Mouse (Mus musculus) thymus, postnatal 10 days (tissue): ENCODE results near the gene Pir.
A peak's percentile ranks its signal among the peaks of the same experiment; 100 is the strongest.

ENCODE experiments used
- DNase-seq, 2 experiments: peaks; one replicate each; pipeline ENCODE4 v3.0.0; 2021; ENCODE audit warnings: low spot score in 2 of 2

Pir gene

DNA sequence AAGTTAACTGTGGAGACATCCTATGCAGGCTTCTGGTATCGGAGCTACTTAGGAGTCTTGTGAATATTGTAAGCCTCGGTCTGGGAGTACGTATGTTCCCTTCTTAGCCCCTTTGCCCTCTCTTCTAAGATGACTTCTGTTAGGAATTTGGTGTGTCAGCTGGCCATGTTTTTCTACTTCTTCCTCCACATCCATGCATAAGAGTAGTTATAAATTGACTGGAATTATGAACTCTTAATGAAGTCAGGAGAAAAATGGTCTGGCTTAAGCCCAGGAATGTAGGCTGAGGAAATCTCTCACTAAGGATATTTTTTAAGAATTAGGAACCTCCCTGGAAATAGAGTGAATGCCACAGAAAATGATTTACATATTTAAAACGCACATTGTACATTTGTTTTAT lies 69.4 kb downstream of the Pir start:
- DNase-seq, result no peak

DNA sequence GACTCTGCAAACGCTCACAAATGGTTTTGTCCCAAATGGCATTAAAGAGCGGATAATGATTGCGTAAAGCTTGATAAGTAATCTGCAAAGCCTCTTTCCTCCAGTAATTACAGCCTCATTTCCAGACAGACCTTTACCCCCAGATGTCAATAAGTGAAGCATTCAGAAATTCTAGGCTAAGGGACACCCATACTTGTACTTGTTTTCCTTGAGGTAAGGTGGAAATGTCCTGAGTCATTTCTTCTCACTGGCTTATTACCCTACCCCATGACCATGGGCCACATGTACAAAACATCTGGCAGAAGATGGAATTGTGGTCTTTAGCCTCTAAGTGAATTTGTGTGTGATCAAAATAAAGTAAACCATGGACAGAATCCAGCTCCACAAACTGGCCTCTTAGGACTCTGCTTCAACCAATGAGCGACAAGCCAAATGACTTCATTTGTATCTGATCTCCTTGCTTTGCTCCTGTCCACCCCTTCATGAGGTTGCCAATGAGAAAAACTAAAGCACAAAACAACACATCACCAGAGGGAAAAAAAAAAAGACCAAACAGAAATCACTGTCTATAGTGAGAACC lies 76.3 kb downstream of the Pir start:
- no peak for DNase-seq

DNA sequence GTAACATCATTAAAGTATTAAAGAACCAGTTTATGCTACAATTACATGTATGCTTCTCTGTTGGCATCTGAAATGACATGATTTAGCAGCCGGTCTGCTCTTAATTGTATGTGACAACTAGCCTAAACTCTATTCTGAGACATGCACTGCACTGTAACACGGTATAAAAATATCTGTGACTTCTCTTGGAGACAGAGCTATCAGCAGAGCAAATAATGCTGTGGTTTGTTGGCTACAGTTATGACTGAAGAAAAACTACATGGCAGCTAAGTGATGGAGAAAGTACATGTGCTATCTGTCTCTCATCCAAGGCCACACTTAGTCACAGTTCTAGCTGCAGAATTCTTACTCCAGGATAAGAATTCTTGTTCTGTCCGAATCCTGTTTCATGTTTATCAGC lies 79.8 kb downstream of the Pir start:
- DNase-seq, result no peak

DNA sequence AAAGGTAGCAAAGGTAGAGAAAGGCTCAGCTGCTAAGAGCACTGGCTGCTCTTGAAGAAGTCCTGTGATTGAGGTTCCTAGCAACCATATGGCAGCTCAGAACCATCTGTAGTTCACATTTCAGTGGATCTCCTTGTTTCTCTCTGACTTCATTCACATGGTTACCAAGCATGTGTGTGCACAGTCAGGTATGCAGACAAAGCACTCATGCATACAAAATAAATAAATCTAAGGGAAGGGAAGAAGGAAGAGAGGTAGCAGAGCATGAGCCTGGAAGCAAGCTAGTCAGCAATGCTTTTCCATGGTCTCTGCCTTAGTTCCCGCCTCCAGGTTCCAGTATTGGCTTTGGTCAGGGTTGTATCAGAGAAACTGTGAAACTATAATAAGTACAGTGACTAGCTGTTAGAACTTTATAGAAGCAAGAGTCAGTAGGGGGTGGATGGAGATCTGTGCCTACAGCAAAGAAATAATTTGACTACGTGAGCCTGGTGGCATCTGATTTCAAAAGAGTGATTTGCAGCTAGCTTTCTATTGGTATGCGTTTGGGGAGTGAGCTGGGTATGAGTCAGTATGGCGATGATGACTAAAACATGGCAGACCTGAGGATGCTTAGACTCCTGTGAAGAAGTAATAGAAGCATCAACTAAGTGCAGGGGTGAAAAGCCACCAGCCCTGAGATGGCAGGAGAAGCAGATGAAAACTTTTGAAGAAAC lies 96.1 kb downstream of the Pir start:
- DNase-seq, result no peak

DNA sequence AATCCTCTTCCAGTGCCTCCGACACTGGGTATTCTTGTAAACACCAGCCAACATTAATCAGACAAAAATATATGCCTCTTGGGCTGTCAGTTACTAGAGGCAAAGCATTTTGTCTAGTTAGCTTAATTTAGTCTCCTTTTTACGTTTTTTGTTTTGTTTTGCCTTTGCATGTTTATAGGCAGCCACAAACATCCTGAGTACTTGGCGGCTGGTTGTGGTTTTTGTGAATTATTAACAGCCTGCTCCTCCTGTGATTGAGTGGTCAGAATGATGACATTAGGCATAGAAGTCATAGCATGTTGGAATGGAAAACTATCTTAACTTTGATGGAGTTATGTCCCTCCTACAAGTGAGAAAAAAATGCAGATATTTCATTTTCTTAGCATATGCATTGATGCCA lies 101.4 kb downstream of the Pir start:
- no peak for DNase-seq

DNA sequence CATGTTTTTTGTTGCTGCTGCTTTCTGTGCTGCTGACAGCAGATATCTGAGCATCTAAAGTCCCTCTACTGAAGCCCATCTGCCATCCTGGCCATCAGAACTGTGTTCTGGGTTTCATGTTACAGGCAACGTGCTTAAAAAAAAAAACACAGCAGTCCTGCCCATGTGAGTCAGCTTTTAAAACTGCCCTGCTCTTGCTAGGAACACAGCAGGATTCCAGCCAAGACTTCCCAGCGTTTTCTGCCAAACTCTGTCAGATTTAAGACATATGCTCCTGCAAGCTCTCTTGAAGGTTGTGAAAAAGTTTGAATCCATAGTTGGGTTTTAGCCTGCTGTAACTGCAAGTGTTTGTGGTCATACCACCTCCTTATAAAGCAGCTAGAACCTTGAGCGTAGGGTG lies 103.9 kb downstream of the Pir start, which contains the start of gene Vegfd:
Vegfd (plus strand) TSS at position 298 of the 400 bp plus-strand sequence.
- no peak for DNase-seq

DNA sequence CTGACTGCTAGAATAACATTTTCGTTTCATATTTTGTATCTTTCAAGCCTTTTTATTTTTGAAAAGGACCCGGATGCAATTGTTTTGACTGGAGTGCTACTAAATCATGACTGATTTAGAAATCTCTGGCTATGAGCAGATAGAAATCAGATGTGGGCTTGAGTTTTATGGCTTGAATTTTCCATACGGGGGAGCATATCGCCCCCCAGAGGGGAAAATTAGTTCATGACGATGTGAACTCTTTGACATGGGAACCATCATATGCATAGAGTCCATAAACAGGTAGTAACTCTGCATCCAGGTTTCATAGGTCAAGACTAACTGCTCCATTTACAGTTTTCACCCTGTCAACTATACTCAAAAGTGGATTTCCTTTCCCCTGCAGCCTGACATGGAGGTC lies 105.4 kb downstream of the Pir start:
- no peak for DNase-seq

DNA sequence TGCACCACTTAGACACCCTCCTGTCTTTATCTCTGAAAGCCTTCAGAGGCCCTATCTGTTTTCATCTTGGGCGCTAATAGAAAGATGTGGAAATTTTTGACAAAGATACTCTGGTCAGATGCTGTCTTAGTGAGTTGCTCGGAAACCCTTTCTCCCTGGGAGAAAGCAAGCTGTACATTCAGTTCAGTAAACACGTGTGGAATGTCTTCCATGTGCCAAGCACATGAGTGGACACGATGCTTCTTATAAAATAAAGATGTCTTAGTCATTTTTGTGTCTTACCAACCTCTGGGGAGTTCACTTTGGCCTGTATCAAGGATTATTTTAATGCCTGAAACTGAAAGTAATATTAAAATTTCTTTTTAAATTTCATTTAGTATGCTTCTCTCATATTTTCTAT lies 110.5 kb downstream of the Pir start:
- no peak for DNase-seq

DNA sequence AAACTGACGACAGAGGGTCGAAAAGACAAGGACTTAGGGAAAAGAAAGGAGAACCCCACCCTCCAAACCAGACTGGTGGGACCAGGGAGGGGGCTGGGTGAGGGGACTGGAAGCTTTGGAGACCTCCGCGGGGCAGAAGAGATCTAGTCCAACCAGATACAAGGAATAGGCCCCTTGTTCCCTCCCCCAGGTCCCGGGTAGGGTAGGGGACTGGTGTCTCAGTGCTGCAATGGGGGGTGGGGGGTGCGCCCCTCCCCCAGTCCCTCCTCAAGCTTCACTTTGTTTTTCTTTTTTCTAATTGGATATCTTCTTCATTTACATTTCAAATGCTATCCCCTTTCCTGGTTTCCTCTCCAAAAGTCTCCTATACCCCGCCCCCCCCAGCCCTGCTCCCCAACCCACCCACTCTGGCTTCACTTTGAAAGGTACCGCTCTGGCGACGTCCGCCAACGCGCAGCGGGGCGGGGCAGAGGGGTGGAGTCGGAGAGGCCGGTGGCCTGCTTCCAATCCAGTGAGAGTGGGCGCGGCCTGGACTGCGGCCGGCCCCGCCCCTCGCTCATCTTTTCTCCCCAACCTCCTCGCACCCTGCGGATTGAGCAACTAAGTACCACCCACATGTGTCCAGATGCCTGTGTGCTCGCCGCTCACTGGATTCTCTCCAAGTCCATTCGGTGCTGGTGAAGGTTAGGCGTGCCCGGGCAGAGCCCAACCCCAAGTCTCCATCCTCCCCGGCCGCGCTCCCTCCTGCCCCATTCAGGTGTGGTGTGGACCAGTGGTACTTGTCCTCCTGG lies 112.6 kb downstream of the Pir start:
- DNase-seq, result peak; percentile 68 to 72

DNA sequence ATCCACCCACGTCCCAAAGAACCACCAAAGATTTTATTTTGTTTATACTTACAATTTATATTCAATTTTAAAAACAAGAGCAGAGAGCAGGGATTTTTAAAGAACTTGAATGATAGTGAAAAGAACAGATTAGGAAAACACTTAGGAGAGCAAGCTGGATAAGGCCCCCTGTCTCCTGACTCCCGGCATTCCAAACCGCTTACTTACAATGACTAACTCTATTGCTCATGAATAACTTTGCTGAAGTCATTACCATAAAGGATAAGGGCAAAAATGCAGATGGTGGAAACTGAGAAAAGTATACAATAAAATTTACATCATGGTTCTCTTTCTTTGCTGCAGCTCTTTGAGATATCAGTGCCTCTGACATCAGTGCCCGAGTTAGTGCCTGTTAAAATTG lies 124.9 kb downstream of the Pir start:
- no peak for DNase-seq

DNA sequence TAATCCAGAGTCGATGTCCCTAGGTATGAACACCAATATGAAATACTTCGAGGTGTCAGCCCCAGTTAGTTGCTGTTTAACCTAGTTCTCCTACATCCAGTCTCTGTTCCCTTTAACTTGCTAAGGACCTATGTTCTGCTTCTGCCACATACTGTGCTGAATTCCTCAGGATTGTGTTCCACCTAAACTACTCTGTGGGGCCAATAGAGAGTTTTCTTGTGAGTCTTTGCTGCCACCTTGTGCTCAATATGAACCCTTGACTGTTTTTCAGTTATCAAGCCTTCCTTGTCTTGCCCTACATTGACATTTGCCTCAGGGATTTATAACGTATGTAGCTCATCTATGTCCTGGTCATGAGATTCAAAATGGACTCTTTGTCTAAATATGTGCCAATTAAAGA lies 129.3 kb downstream of the Pir start:
- DNase-seq, result no peak

DNA sequence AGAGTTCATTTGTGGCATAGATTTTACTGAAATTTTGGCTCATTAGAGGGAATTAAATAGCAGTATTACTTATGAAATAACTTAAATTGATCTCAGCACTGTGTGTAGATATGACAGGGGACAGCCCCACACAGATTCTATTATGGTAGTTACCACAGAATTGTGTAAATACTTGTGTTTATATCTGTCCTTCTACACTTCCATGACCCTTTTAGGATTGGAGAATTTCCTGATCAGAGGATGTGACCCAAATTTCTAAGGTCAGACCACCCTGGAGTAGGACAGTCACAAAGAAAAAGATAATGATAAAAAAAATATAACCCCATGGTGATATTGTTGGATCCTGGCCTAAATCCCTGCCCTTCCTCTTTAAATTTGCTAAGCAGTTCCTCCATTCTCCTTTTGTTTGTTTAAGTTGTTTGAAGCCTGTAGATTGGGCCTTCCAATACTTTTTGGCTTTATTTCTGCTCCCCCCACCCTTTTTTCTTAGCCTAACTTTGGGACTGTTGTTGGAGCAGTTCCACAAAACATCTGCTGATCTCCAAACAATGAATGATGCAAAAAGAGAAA lies 136.0 kb downstream of the Pir start:
- no peak for DNase-seq

DNA sequence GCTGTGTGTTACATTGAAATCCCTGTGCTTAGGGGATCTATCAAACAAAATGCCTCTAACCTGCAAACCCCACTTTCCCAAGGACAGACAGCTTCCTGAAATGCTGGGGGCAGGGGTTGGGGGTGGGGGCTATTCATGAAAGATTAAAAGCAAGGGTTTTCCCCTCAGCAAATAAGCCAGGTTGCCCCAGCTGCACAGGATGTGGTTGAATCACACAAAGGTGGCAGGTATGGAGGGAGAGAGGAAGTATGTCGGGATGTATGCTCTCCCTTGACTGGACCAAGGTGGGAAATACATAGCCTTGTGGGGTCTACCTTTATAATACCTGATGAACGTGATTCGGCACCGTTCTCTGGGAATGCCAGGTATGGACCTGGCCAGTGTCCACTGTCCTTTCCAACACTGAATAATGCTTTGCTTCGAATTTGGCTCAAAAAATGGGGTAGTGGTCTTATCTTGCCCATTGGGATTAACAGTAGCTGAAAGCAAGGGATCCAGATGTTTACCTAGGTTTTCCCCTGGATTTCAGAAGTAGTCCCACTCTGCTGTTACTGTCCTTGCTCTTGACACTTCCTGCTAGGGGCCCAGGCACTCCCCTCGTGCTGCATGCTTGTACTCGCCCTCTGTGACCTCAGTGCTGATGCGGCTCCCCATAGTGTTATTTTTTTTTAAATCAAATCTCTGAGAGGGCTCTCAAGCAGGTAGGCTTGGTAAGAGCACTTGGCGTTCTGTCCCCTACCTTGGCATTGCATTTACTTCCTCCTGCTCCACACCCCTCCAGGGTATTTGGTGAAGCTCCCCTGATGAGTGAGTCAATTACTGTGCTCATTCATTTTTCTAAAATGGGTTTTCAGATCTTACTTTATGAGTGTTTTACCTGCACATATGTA lies 137.2 kb downstream of the Pir start:
- peak; percentile 23 to 36 for DNase-seq

DNA sequence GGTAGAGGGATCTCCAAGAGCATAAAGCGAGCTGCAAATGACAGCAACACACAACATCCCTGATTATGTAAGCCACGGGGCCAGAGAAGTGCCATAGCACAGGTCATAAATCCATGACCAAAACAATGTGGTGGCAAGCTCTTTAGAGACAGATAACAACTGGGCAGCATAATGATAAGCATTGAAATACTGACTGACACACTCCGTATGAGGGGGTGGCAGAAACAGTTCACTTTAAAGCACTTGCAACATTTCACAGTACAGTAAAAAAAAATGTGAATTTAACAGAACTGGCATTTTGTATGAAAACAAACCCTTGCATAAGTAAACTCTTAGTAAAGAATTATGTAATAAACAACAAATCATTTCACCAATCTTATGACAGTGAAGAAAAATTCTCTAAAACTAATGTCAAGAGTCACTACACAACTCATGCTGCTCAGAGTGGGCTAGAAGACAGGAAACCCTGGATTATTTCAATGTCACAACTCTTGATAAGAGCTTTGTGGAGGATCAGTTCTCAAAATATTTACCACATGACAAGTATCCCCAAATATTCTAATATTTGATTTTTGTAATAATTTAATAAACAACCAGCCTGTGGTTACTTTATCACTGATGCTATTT lies 139.2 kb downstream of the Pir start:
- DNase-seq, result no peak

DNA sequence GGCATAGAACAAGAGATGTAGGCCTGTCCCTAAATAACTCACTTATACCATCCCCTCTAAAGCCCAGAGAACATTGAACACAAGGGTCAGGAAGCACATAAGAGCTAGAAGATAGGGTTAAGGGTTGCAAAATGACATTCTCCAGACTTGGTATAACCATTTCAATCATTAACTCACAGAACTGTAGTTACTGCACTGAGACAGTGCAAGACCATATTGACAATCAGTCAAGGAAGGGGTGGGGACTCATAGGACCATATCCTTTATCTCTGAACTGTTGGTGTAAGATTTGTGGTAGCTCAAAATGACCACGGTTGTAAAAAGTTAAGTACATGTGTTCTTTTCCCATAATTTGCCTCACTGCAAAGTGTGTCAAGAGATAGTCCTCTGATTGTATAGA lies 141.4 kb downstream of the Pir start:
- DNase-seq, result no peak

DNA sequence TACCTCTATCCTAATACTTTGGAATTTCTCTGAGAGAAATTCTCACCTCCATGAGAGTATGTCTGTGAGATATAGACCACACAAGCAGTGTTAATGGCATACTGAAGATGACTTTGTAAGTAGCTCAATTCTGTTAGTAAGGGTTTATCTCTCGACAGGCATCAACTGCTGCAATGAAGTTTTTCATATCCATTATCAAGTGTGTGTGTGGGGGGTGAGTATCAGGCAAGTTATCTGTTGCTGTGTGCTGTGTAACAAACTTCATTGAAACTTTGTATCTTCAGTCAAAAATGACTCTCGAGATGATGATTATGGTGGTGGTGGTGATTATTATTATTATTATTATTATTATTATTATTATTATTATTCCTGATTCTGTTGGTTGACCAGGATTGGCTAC lies 147.6 kb downstream of the Pir start:
- DNase-seq, result no peak

DNA sequence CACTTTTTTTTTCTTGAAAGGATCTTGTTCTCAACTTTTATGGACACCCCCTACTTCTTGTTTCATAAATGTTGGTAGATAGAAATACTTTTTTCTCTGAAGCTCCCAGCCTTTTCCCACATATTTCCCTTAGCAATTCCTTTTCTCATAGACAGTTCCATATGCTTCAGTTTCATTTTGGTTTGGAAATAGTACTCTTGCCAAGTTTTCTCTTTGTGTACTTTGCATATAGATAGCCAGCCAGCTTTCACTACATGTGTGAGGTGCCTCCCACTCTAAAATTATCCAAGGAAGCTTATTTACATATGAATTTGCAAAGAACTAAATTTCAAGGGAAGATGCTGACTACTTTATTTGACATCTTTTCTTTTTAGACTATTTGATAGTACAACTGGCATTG lies 148.8 kb downstream of the Pir start:
- no peak for DNase-seq

DNA sequence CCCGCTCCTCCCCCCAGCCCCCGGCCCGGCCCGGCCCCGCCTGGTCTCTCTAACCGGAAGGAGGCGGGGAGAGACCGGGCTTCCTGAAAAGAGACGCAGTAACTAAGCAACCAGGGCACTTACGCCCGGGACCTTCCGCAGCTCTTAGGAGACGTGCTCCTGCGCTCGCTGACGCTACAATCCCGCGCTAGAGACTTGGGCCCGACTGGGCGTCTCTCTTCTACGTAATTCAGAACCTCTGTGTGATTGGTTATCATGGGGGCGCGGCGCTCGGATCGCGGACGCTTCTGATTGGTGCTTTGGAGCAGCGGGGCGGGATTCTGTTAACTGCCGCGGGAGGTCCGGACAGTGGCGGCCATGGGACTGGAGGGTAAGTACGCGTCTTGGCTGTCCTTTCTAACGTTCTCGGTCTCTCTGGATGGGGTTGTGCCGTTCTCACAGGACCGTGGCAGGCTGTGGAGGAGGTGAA lies 150.3 kb downstream of the Pir start, which contains the start of gene Piga:
Piga (plus strand) TSS at position 317 of the 469 bp plus-strand sequence.
- DNase-seq, result peak; percentile 77 to 86

DNA sequence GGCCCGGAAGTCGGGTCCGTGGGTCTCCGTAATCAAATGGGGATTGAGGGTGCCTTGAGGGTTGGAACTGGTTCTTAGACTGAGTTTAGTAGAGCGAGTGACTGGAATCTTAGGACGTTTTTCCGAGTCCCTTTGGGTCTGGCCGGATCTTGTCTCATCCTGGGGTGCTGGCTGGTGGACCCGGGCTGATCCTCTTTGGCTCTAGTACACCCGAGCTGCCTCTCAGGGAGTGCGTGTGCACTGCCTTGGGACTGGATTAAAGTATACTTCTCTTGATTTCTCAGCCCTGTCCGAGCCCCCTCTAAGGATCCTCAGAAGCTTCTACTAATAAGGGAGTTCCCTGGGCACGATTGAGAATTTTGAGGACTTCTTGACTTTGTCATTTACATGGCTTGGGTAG lies 150.8 kb downstream of the Pir start:
- no peak for DNase-seq

DNA sequence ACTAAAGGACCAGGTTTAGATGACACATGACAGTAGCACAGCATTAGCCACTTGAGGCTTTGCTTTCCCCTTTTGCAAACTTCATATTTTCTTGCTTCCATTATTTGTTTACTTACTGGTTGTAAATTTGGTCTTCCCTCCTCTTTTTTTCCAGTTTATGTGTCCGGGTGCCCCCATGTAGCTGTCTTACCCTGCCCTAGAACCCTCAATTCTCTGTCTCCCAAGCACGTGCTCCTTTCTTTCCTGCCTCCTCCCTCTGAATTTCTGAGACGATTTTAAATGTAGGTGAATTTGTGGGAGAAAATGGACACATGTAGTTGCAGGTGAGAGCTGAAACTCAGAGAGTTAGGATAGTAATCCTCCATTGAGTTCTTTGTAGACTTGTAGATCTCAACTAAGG lies 151.3 kb downstream of the Pir start:
- DNase-seq, result no peak
